ENCODE assay signal across 23 mouse cellular contexts in genomic region chr15:80199556-80199955, GRCm38 (mm10). TPM values are rescaled to one million over a fixed set of nuclear protein-coding genes. Genes with fewer than 3 reads are reported as not detected.
A peak's percentile ranks its signal among the peaks of the same experiment; 100 is the strongest.
DNase-seq lines count a peak whose midpoint lies in the region.
"Had no signal": no experiment of that assay in that cellular context is flagged by ENCODE, and none has a peak within 500 bp of the region (broad histone marks: within the 10 kb centered on the region; RNA-seq: fewer than 3 reads in every experiment).

No protein-coding gene starts in this region.

- peak; percentile 79 for DNase-seq in Muller cell, postnatal 12 days (ENCODE audit: inconsistent ontology term)
- DNase-seq in R1 (ENCODE audit: low read depth, low spot score): peak; percentile 73
- peak; percentile 52 for DNase-seq in ZHBTc4 (ENCODE audit: low read depth, low spot score)
- no peak for DNase-seq in frontal cortex, postnatal 14 days (ENCODE audit: low spot score in 2 of 2)
- DNase-seq in layer of hippocampus, postnatal 36 days: no peak
- no peak for DNase-seq in adrenal gland, postnatal 36 days
- DNase-seq: adrenal gland, adult 2 months; adrenal gland, adult 8-10 months; adrenal gland, postnatal 10 days; adrenal gland, postnatal 14 days; adrenal gland, postnatal 25 days; B cell, adult 2 months; cerebellum, adult 11 months; cerebellum, adult 11-12 months; cerebellum, adult 18-20 months; cerebellum, adult 2 months; cerebellum, adult 8-10 months; cerebellum, adult 9-10 months; cerebellum, adult 9-11 months had no signal

RNA-seq across cellular contexts. Expression of gene Mgat3, which starts 26.0 kb away (rescaled TPM):
- 100 to 1,000 TPM; 109 to 112 TPM for total RNA-seq in layer of hippocampus, postnatal 36 days (2021)
- total RNA-seq in adrenal gland, postnatal 36 days (2021): 10 to 100 TPM in 1 of 2 experiments, 1 to 10 TPM in 1; 7.0 to 10.3 TPM
- total RNA-seq: G1E, MEL had no signal

RNA-seq across cellular contexts. Expression of gene Mief1, which starts 34.3 kb away (rescaled TPM):
- total RNA-seq in layer of hippocampus, postnatal 36 days (2021): 10 to 100 TPM; 30.8 to 32.4 TPM
- total RNA-seq in adrenal gland, postnatal 36 days (2021): 10 to 100 TPM; 44.7 to 49.2 TPM

RNA-seq across cellular contexts. Expression of gene AC140267.1, which starts 36.1 kb away (rescaled TPM):
- total RNA-seq in layer of hippocampus, postnatal 36 days (2021): 10 to 100 TPM; 12.5 to 21.9 TPM
- total RNA-seq in adrenal gland, postnatal 36 days (2021): 10 to 100 TPM; 13.7 to 16.1 TPM
- total RNA-seq: CH12.LX, ES-E14, MEL had no signal

RNA-seq across cellular contexts. Expression of gene Atf4, which starts 55.4 kb away (rescaled TPM):
- 10 to 100 TPM; 94.7 to 95.9 TPM for total RNA-seq in layer of hippocampus, postnatal 36 days (2021)
- 100 to 1,000 TPM; 263 to 281 TPM for total RNA-seq in adrenal gland, postnatal 36 days (2021)

Comparison
In these comparisons a context has a peak if more than half of its experiments do, and no peak if none do; other contexts are left out.
1. DNase-seq: peak in Muller cell, postnatal 12 days (single experiment), R1 (single experiment) and ZHBTc4 (single experiment); none in frontal cortex, postnatal 14 days (0 of 2), layer of hippocampus, postnatal 36 days (0 of 2) and adrenal gland, postnatal 36 days (0 of 2).
2. RNA of gene Mgat3, which starts 26.0 kb away (total RNA-seq): 109 to 112 TPM in layer of hippocampus, postnatal 36 days; 7.0 to 10.3 TPM in adrenal gland, postnatal 36 days; every median in the first group is over 4 times any median in the second.